Mouse (Mus musculus) CD4-positive, CD25-positive, alpha-beta regulatory T cell, adult 9 weeks (primary cell): Measurements from ENCODE around the gene Nkg7. TPM values are rescaled to one million over a fixed set of nuclear protein-coding genes. Genes with fewer than 3 reads are reported as not detected.

Experiments
- polyA plus RNA-seq: library from polyadenylated mRNA; unstranded; fragments of 100-300 nt; shearing (Covaris generic); gene quantifications from one replicate; pipeline ENCODE4 v1.2.1, GENCODE M21; 2017

Nkg7 gene
- polyA plus RNA-seq = 110 TPM

GRCm38 (mm10) chr7:43436341-43437255, at the start of gene Nkg7:
Nkg7 (plus strand) TSS chr7:43437073.

GRCm38 (mm10) chr7:43408131-43408553, 28.7 kb upstream of the Nkg7 start, which contains the start of gene Siglecg:
Siglecg (plus strand) TSS chr7:43408204.

GRCm38 (mm10) chr7:43427406-43427805, 9.5 kb upstream of the Nkg7 start, which contains the start of gene Lim2:
Lim2 (plus strand) TSS chr7:43427670.

GRCm38 (mm10) chr7:43440482-43440881, 3.6 kb downstream of the Nkg7 start, which contains the start of gene Cldnd2:
Cldnd2 (plus strand) TSS chr7:43440782.

GRCm38 (mm10) chr7:43443917-43444293, 7.0 kb downstream of the Nkg7 start, which contains the start of the genes Etfb and Gm45233:
Etfb (plus strand) TSS chr7:43444083.
Gm45233 (plus strand) TSS chr7:43444128.

GRCm38 (mm10) chr7:43462851-43463250, 26.0 kb downstream of the Nkg7 start, which contains the start of gene Vsig10l:
Vsig10l (plus strand) TSS chr7:43463151.

Other genes starting within 250 kb of the Nkg7 start
- 22.9 TPM for gene Zfp715, start 123.8 kb upstream of the Nkg7 start, polyA plus RNA-seq
- gene Siglecf, start 85.7 kb upstream of the Nkg7 start, polyA plus RNA-seq = not detected
- 0.57 TPM for gene Siglecg, start 28.9 kb upstream of the Nkg7 start, polyA plus RNA-seq
- not detected for gene Lim2, start 9.4 kb upstream of the Nkg7 start, polyA plus RNA-seq
- gene Cldnd2, start 3.7 kb downstream of the Nkg7 start, polyA plus RNA-seq = not detected
- 154 TPM for gene Etfb, start 7.0 kb downstream of the Nkg7 start, polyA plus RNA-seq
- not detected for gene Gm45233, start 7.1 kb downstream of the Nkg7 start, polyA plus RNA-seq
- 2.9 TPM for gene Vsig10l, start 26.1 kb downstream of the Nkg7 start, polyA plus RNA-seq
- 0.14 TPM for gene Iglon5, start 53.0 kb downstream of the Nkg7 start, polyA plus RNA-seq
- not detected for gene 4931406B18Rik, start 68.9 kb downstream of the Nkg7 start, polyA plus RNA-seq
- gene Cd33, start 107.4 kb downstream of the Nkg7 start, polyA plus RNA-seq = not detected
- gene Zfp658, start 125.2 kb downstream of the Nkg7 start, polyA plus RNA-seq = 8.7 TPM
- 16.0 TPM for gene Zfp719, start 142.5 kb downstream of the Nkg7 start, polyA plus RNA-seq
- gene Zfp819, start 170.1 kb downstream of the Nkg7 start, polyA plus RNA-seq = not detected
- not detected for gene Ceacam18, start 197.6 kb downstream of the Nkg7 start, polyA plus RNA-seq
- gene Siglece, start 223.1 kb downstream of the Nkg7 start, polyA plus RNA-seq = 0.93 TPM
- 3.1 TPM for gene Ctu1, start 234.9 kb downstream of the Nkg7 start, polyA plus RNA-seq